In genomic region chr6:27240416-27240815, GRCm38 (mm10) we compare ENCODE assay signal across 10 mouse cellular contexts.
DNase-seq lines count a peak whose midpoint lies in the region.
"Had no signal": no experiment of that assay in that cellular context is flagged by ENCODE, and none has a peak within 500 bp of the region (broad histone marks: within the 10 kb centered on the region; RNA-seq: fewer than 3 reads in every experiment).

No protein-coding gene starts in this region.

- intact Hi-C loops in heart, postnatal 36 days (cut with DNase I), result no loop called here

- DNase-seq in heart, adult 8-10 months (ENCODE audit: low spot score), result peak; percentile 6
- no peak for DNase-seq in heart, postnatal 4 days
- peak; percentile 0 for DNase-seq in ovary, postnatal 14 days (ENCODE audit: low spot score)
- DNase-seq in ovary, postnatal 36 days (ENCODE audit: low spot score), result no peak
- peak; percentile 18 for DNase-seq in adrenal gland, postnatal 25 days
- DNase-seq in heart, postnatal 36 days, result peak; percentile 9 to 12
- no peak for DNase-seq in thymus, postnatal 4 days
- no peak for DNase-seq in embryo, embryonic 9.5 days (ENCODE audit: extremely low spot score)
- DNase-seq: lung, adult 18-20 months; right cerebral cortex, postnatal 14 days had no signal

Comparison
In these comparisons a context has a peak if more than half of its experiments do, and no peak if none do; other contexts are left out.
1. DNase-seq: peak in heart, adult 8-10 months (single experiment), ovary, postnatal 14 days (single experiment), adrenal gland, postnatal 25 days (single experiment) and heart, postnatal 36 days (2 of 2); none in heart, postnatal 4 days (single experiment), ovary, postnatal 36 days (single experiment), thymus, postnatal 4 days (single experiment) and embryo, embryonic 9.5 days (single experiment).